Mouse (Mus musculus) frontal cortex, postnatal 10 days (tissue): ENCODE results near the gene Scn4a.
"Not testable (repeated sequence)": the region's sequence is repeated elsewhere in the genome, so short reads cannot be mapped to it uniquely, and the experiment has no call there.

Experiments
- DNase-seq, 2 experiments: peaks; one replicate each; pipeline ENCODE4 v3.0.0; 2022; ENCODE audit warnings: low spot score in 2 of 2, mixed read lengths in 1 of 2

Scn4a gene

GRCm38 (mm10) chr11:106355382-106356128 is 2.5 kb upstream of the Scn4a start:
- DNase-seq = no peak

- no peak for DNase-seq
Observed at GRCm38 (mm10) chr11:106354181-106354580, 1.1 kb upstream of the Scn4a start.

- DNase-seq = no peak
Observed at GRCm38 (mm10) chr11:106351941-106352340, 1.1 kb downstream of the Scn4a start.

DNA sequence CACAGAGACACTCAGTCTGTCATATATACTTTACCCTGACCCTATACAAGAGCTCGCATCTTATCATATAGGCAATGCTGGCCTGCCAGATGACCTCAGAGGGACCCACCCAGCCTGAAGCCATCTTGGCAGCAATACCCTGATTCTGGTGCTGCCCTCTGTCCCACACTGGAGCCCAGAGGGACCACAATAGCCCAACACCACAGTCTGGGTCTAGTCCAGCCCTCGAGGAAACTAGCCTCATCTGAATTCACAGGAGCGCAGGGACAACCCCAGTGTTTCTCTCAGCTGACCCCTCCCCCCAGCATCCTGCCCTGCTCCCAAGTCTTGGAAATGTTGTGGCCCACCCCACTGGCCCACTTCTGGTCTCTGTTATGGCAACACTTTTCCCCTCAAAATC is 1.8 kb downstream of the Scn4a start:
- DNase-seq = peak in 1 of 2 experiments; percentile 37

- DNase-seq = no peak
Observed at GRCm38 (mm10) chr11:106350853-106351252, 2.2 kb downstream of the Scn4a start.

DNA sequence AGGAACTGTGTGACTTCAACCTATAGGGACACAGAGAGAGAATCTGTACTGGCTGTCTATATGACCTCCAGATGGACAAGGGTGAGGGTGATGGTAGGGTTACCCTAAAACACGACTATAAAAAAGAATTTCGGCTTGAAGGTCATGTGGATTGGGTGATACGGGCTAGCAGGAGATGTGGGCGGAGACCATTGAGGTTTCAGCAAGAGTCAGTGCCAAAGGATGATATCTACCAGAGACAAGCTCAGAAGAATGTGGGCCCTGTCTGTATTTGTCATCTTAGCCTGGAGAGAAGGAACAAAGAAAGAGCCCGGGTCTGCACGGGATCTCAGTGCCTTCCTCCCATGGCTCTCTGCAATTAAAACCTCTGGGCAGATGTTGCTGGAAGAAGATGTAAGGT is 3.3 kb downstream of the Scn4a start:
- DNase-seq = no peak

- no peak for DNase-seq
Observed at GRCm38 (mm10) chr11:106344910-106345309, 8.2 kb downstream of the Scn4a start.

DNA sequence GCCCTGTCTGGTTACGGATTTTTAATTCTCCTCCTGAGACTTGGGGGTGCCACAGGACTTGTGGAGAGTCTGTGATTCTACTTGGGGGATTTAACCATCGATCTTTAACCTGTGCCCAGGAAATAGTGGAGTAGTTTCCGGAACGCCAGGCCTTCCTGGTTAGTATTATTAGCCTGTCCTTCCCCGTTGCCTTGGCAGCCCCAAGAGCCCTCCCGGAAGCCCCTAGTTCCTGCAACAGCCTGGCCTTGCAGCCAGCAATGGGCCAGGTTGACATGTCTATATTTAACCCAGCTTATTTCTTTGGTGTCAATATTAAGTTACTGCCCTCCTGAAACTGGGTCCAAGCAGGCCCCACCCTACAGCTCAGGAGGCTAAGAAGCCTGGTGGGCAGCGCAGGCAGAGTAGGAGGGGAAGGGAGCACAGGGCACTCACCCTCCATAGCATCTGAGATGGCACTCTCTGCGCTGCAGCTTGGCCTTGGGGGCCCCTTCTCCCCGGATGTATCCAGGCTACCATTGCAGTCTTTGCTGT is 12.0 kb downstream of the Scn4a start:
- DNase-seq = no peak

DNA sequence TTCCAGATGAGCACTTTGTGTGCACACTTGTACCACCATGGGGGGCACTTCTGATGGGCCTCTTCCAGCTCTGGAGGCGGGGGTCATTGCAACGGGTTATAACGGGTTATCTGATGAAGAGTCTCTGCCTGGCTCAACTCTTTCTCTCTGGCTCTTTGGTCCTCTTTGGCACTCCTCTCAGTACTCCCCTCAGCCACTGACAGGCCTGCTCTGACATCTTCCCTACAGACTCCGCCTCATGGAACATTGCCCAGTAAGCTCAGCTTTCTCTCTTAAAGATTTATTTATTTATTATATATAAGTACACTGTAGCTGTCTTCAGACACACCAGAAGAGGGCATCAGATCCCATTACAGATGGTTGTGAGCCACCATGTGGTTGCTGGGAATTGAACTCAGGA is 13.8 kb downstream of the Scn4a start:
- DNase-seq = not testable (repeated sequence)

GRCm38 (mm10) chr11:106338870-106339269 is 14.2 kb downstream of the Scn4a start:
- DNase-seq = no peak

GRCm38 (mm10) chr11:106338029-106338428 is 15.1 kb downstream of the Scn4a start:
- no peak for DNase-seq

DNA sequence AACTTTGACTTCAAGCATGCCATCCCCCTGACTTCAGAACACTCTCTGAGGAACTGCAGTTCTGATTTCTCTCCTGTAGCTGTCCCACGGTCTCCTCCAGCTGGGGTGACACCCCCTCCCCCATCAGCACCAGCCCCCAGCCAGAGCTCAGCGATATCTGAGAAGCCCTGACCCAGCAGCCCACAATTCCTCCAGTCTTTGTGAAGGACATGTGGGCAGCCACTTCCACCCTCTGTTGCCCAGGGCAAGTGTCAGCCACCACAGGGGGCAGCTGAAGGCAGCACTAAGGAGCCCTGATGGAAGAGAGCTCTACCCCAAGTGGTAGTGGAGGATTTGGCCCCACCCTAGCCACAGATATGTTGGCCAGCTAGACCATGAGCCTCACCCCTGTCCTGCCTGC is 19.0 kb downstream of the Scn4a start:
- no peak for DNase-seq

DNA sequence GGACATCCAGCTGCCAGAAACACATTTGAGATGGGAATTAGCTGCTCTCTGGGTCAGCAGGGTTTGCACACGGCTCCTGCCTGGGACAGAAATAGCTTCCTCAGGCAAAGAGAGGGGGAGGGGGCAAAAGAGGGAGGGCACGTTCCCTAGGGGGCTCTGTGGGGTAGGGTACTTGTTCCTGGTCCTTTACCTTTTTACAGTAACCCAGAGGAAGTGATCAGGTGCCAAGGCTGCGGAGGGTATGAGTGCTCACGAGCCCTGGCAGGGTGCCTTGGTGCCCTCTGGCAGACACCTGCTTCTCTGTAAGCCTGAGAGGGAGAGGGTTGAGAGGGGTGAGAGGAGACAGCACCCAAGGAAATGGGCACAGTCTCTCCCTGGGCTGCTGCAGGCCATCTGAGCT is 20.6 kb downstream of the Scn4a start:
- no peak for DNase-seq

DNA sequence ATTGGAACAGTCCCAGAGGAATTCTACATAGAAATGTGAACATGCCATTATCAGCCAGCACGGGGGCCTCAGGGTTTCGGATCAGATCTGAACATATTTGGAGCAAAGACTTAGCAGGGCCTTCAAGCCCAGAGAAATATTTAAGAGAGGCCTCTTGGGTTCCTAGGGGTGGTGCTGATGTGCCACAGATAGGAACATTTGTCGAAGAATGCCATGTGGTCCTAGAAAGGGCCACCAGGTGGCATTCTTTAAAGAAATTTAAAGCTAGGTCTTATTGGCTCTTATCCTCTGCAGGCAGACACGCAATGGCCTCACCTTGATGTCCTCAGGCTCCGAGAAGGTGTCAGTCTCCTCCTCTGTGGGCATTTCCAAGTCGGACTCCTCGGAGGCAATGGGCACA is 23.4 kb downstream of the Scn4a start:
- peak in 1 of 2 experiments; percentile 22 for DNase-seq

DNA sequence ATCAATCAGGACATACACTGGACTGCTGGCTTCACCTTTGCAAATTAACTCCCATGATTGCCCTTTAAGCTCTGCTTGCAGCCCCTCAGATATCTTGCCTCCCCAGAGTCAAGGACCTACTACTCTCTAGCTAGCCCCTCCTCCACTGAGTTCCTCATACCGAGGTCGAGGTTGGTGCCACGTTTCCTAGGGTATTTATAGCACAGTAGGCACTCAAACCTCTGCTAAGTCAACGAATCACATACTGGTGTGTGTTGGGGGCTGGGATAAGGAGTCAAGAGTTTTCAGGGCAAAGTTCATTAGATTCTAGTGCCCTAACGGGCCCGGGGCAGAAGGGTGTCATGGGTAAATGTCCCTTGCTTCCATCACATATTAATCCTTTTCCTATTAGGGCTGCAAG is 24.0 kb downstream of the Scn4a start:
- DNase-seq = no peak

GRCm38 (mm10) chr11:106328521-106328920 is 24.6 kb downstream of the Scn4a start:
- no peak for DNase-seq

- DNase-seq = no peak
Observed at GRCm38 (mm10) chr11:106326475-106326874, 26.6 kb downstream of the Scn4a start.

GRCm38 (mm10) chr11:106325566-106326206 is 27.4 kb downstream of the Scn4a start:
- DNase-seq = peak in 1 of 2 experiments; percentile 48

DNA sequence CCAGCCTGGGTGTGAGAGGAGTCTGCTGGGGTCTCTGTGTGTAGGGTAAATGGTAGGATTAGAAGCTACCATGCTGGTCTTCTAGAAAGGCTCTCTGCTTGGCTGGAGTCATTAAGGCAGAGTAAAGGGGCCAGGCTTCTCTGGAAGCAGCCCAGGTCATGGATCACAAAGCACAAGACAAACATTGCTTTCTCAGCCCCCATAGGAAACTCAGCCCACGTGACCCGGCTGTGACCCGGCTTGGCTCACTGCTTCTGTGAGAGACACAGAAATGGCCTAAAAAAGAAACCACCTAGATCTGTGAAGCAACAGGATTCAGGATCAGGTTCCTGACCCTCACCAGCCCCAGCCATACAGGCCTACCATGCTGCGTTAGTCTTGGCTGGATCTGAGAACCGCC is 28.2 kb downstream of the Scn4a start:
- no peak for DNase-seq

DNA sequence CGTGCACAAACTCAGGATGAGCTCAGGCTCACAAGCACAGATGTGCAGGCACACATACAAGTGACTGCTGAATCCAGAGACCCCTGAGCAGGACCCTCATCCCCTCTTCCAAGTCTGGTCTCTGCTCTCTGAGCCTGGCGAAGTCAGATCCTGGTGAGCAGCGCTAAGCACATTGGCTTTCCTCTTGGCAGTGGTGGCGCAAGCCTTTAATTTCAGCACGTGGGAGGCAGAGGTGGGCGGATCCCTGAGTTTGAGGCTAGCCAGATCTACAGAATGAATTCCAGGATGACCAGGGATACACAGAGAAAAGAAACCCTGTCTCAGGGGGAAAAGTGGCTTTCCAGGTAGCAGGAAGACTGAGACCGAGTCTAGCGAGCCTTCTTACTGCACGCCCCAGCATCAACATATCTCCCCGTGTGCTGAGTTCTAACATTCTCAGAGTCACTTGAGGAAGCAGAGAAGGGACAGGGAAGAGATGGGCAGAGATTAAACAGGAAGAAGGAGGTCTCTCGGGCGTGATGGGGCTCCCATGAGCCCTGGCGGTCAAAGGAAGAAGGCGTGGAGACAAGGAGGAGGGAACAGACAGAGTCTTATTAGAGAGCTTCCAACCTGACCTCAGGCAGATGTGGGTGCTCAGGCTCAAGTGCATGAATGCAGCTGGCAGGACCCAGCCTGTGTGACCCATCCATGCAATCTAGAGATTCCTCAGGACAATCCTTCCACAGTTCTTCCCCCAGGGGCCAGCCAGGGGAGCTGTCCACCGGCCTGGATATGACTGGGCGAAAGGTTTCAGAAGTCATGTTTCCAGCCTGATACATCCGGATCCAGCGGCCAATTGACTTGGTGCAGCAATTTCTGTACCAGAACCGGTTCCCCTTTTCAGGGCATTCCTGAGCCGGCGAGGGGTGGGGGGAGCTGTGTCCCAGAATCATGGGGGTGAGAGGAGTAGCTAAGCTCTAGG is 34.4 kb downstream of the Scn4a start:
- no peak for DNase-seq

DNA sequence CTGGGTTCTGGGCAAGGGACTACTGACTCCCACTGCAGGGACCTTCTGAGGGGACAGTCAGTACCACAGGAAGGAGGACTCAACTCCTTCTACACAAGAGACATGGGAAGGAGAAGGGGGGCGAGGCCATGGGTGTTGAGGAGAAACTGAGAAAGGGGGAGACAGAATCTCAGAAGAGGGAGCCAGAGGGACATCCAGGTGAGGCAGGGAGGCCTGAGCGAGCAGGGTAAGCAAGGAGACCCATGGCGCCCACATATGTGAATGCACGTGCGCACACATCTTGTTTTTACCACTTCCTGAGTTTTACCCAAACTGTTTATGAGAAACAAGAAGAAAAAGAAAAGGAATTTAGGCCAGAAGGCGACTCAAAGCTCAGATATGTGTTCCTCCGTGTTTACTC is 35.3 kb downstream of the Scn4a start:
- no peak for DNase-seq

DNA sequence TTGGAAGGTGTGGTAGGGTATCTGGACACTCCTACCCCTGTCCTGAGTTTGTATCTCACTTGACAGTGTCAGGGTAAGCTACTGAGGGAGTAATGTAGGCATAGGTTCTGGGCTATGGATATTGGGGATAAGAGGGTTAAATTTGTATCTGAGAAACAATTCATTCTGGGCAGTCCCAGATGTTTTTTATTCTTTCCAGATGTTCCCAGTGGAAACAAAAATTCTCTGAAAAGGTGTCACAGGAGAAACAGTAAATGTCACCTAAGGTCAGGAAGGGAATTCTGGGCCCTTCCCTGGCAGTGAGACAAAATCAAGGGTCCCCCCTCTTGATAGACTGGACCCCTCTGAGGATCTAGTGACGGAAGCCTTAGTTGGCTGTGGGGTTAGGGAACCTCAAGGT is 36.7 kb downstream of the Scn4a start:
- DNase-seq = no peak
